Mouse (Mus musculus) megakaryocyte-erythroid progenitor cell, adult 5-6 weeks (primary cell): ENCODE measurements at regions not wholly inside any gene's neighbourhood (a gene's known extent, or its start where the extent isn't known, plus 50 kb on each side); places are given as distances from the start of the nearest gene placed in this dataset.

Source experiments
- ATAC-seq: replicated peaks from 2 replicates; pipeline ENCODE4 v1.8.0; 2016; ENCODE audit warnings: mild to moderate bottlenecking, inconsistent platforms; ENCODE audit not compliant: severe bottlenecking, poor library complexity, low FRiP score, low TSS enrichment

DNA sequence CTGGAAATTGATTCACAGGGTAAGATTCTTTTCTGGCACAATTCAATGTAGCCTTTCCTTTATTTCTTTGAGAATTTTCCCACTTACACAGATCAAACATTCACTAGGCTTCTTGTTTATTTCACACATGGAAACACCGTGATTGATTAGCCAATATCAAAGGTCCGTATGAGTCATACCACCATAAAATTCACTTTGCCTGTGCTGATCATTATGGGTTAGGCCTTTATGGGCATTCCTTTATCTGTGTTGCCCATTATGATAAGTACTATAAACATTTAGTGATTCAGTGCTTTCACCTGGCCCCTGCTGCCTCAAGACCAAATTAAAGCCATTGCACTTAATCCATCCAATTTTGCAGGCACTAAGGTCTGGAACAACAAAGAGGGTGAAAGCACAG, 145.8 kb upstream of the Nrxn1 start:
- no peak for ATAC-seq

DNA sequence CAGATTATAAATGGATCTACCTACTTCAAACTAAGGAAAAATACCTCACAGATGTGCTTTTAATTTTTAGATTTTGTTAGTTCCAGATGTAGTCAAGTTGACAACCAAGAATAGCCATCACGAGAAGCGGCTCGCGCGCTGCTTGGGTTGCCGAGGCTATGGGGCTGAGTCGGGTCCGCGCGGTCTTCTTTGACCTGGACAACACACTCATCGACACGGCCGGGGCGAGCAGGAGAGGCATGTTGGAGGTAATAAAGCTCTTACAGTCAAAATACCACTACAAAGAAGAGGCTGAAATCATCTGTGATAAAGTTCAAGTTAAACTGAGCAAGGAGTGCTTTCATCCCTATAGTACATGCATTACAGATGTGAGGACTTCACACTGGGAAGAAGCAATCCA, 143.8 kb upstream of the Nrxn1 start:
- peak; percentile 91 for ATAC-seq

- no peak for ATAC-seq
These were observed 133.5 kb upstream of the Nrxn1 start for GRCm38 (mm10) chr17:91226378-91226777.

- no peak for ATAC-seq
These were observed 133.0 kb upstream of the Nrxn1 start for GRCm38 (mm10) chr17:91225916-91226315.

GRCm38 (mm10) chr17:91216429-91216828, 123.6 kb upstream of the Nrxn1 start:
- ATAC-seq, result no peak

- ATAC-seq, result no peak
These were observed 89.7 kb upstream of the Nrxn1 start for GRCm38 (mm10) chr17:91182574-91182973.

GRCm38 (mm10) chr17:91161834-91162233, 69.0 kb upstream of the Nrxn1 start:
- ATAC-seq, result no peak
